Mouse (Mus musculus) G1E (cell line): ENCODE measurements around the gene Sec22a.

Experiments
- CTCF ChIP-seq: IDR thresholded peaks from 2 replicates; pipeline ENCODE4 v1.5.1; 2012; ENCODE audit warnings: low read depth, low read length, inconsistent platforms, mixed read lengths
- GATA1 ChIP-seq: IDR thresholded peaks from 2 replicates; pipeline ENCODE4 v1.6.1; 2012; ENCODE audit warnings: borderline replicate concordance, low read length, inconsistent platforms, mixed read lengths
- GATA2 ChIP-seq: IDR thresholded peaks from 2 replicates; pipeline ENCODE4 v1.6.1; 2012; ENCODE audit warnings: low read depth, low read length, inconsistent platforms, borderline replicate concordance
- POLR2AphosphoS5 ChIP-seq: IDR thresholded peaks from 2 replicates; pipeline ENCODE4 v1.6.1; 2012; ENCODE audit warnings: low read depth, low read length, inconsistent platforms; ENCODE audit not compliant: insufficient replicate concordance
- TAL1 ChIP-seq: conservative IDR thresholded peaks from 2 replicates; pipeline ENCODE4 v1.6.1; 2012; ENCODE audit warnings: low read depth, low read length, inconsistent platforms, mixed read lengths

- no peak for TF ChIP-seq CTCF
- no peak for TF ChIP-seq GATA1
- TF ChIP-seq TAL1: no peak
- TF ChIP-seq GATA2: no peak
- no peak for TF ChIP-seq POLR2AphosphoS5
These were observed 57.1 kb downstream of the Sec22a start for GRCm38 (mm10) chr16:35306631-35307030.
